Mouse (Mus musculus): ENCODE results near the gene Xirp1. TPM values are rescaled to one million over a fixed set of nuclear protein-coding genes. Genes with fewer than 3 reads are reported as not detected.

The Xirp1 gene
- polyA plus RNA-seq, 1 experiment from 2014 or later, result 0.22 TPM

DNA sequence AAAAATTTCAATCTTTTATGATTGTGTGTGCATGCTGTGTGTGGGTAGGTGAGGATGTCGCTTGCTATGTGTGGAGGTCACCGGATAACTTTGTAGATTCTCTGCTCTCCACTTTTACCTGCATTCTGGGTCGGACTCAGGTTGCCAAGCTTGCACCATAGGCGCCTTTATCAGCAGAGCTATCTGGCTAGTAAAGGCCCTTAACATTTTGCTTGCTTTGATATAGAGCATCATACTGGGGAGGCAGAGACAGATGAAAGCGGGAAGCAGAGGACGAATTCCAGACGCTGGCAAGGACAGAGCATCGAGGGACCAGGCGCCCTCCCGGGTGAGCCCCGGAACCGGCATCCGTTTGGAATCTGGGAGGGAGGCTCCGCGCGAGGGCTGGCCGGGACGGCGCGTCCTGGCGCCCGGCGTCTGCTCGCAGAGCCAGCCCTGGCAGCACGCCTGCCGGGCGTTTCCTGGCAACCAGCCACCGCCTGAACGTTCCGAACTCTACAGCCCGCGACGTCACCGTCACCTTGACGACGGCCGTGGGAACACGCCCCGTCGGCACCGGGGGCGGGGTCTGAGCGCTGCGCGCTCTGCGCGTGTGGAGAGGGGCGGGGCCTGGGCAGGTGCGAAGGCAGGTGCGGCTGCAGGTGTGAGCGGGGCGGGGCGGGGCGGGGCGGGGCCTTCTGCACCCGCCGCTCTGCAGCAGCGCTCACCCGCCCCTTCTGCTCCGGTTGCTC is 12.5 kb downstream of the Xirp1 start:
- peak overlapping the region; percentile 61 for H3K27ac ChIP-seq (ENCODE audit: low read length)
- H3K4me2 ChIP-seq (replicated peaks; ENCODE audit: low read depth, low read length), result peak overlapping the region; percentile 94
- 0 out of 2 replicates have a peak, but pooled peaks cover 3% of the 10 kb centered on the region for H3K27me3 ChIP-seq (ENCODE audit: insufficient read depth, low read length)
- H3K9me3 ChIP-seq (ENCODE audit: low read length), result peaks cover 6% of the 10 kb centered on the region
- no peaks in the 10 kb centered on the region for H3K36me3 ChIP-seq (ENCODE audit: insufficient read depth, low read length)
- peaks cover 11% of the 10 kb centered on the region; the same call in 1 of the 2 replicates for H3K4me1 ChIP-seq (ENCODE audit: insufficient read depth, low read length)
- 2% methylated on average over 56 of the region's 60 CpGs for WGBS
- ATAC-seq (ENCODE audit: low FRiP score, low TSS enrichment), result peak; percentile 92
- peak overlapping the region; percentile 43 for H3K9ac ChIP-seq (replicated peaks; ENCODE audit: low read length)
- H3K4me3 ChIP-seq (ENCODE audit: low read length), result peak overlapping the region; percentile 48

DNA sequence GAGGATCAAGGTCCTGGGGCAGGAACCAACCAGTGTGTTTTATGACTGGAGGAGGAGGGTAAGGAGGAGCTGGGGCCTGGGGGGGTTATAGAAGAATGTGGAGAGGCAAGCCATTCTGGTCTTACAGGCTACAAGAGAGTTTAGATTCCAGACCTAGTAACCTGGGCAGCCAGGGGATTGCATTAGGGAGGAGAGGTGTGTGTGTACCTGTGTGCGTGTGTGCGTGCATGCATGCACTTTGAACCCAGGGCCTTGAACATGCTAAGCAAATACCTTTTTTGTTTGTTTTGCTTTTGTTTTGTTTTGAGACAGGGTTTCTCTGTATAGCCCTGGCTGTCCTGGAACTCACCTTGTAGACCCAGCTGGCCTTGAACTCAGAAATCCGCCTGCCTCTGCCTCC is 13.5 kb downstream of the Xirp1 start:
- 86% methylated on average over 3 of the region's 3 CpGs for WGBS
- Histone ChIP-seq H3K4me2 (replicated peaks; ENCODE audit: low read depth, low read length) (no peak overlapping the region), H3K9me3 (ENCODE audit: low read length) (peaks cover 6% of the 10 kb centered on the region), H3K9ac (replicated peaks; ENCODE audit: low read length) (no peak overlapping the region), H3K27ac (ENCODE audit: low read length) (no peak overlapping the region), H3K27me3 (ENCODE audit: insufficient read depth, low read length) (0 out of 2 replicates have a peak, but pooled peaks cover 3% of the 10 kb centered on the region), H3K4me1 (ENCODE audit: insufficient read depth, low read length) (peaks cover 11% of the 10 kb centered on the region; the same call in 1 of the 2 replicates), H3K36me3 (ENCODE audit: insufficient read depth, low read length) (no peaks in the 10 kb centered on the region), H3K4me3 (ENCODE audit: low read length) (no peak overlapping the region)
- ATAC-seq (ENCODE audit: low FRiP score, low TSS enrichment), result no peak

DNA sequence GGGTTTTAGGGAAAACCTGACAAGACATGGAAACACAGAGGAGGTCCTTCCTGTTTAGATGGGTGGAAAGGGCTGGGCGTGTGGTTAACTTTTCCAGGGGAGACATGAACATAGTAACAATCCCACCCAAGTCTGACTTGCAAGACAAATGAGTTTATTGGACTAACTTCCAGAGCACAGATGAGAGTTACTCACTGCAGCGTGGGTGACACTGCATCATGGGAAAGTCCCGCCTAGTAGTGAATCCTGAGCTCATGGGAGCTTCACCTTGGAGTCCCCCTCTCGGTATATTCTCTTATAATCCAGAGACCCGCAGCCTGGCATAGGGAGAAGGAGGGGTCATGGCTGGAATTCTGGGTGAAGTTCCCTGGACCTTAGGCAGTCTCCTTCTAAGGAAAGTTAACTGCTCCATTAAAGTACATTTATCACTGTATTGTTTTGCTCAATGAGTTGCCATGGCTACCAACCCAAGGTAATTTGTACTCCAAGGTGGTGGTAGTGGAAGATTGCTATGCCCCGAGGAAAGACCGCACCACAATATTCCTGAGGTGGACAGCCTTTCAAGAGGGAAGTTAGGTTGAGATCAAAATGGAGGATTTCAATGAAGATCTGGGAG is 14.1 kb downstream of the Xirp1 start:
- WGBS, result 74% methylated on average over 7 of the region's 7 CpGs
- H3K9me3 ChIP-seq (ENCODE audit: low read length), result peaks cover 6% of the 10 kb centered on the region
- peaks cover 11% of the 10 kb centered on the region; the same call in 1 of the 2 replicates for H3K4me1 ChIP-seq (ENCODE audit: insufficient read depth, low read length)
- H3K27me3 ChIP-seq (ENCODE audit: insufficient read depth, low read length), result 0 out of 2 replicates have a peak, but pooled peaks cover 3% of the 10 kb centered on the region
- ATAC-seq (ENCODE audit: low FRiP score, low TSS enrichment), result no peak
- no peak overlapping the region for H3K4me2 ChIP-seq (replicated peaks; ENCODE audit: low read depth, low read length)
- H3K36me3 ChIP-seq (ENCODE audit: insufficient read depth, low read length), result no peaks in the 10 kb centered on the region
- H3K4me3 ChIP-seq (ENCODE audit: low read length), result no peak overlapping the region
- H3K27ac ChIP-seq (ENCODE audit: low read length), result no peak overlapping the region
- H3K9ac ChIP-seq (replicated peaks; ENCODE audit: low read length), result no peak overlapping the region

DNA sequence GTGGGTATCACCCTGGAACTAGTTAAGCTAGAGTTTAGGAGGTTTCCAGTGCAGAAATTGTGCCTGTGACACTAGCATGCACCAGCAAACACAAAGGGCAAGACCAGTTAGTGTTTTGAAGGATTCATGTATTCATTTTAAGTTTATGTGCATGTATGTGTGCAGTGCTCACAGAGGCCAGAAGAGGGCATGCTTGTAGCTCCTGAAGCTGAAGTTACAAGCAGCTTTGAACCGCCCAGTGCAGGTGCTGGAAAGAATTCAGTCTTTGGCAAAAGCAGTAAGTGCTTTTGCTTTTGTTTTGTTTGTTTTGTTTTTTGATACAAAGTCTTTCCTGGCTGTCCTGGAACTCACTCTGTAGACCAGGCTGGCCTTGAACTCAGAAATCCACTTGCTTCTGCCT is 15.6 kb downstream of the Xirp1 start:
- peaks cover 6% of the 10 kb centered on the region for H3K9me3 ChIP-seq (ENCODE audit: low read length)
- H3K27ac ChIP-seq (ENCODE audit: low read length), result no peak overlapping the region
- ATAC-seq (ENCODE audit: low FRiP score, low TSS enrichment), result no peak
- no peak overlapping the region for H3K4me2 ChIP-seq (replicated peaks; ENCODE audit: low read depth, low read length)
- no peak overlapping the region for H3K4me3 ChIP-seq (ENCODE audit: low read length)
- no peak overlapping the region for H3K9ac ChIP-seq (replicated peaks; ENCODE audit: low read length)
- H3K36me3 ChIP-seq (ENCODE audit: insufficient read depth, low read length), result no peaks in the 10 kb centered on the region
- peaks cover 11% of the 10 kb centered on the region; the same call in 1 of the 2 replicates for H3K4me1 ChIP-seq (ENCODE audit: insufficient read depth, low read length)
- WGBS, result 93% methylated on average over 1 of the region's 1 CpGs
- 0 out of 2 replicates have a peak, but pooled peaks cover 3% of the 10 kb centered on the region for H3K27me3 ChIP-seq (ENCODE audit: insufficient read depth, low read length)

DNA sequence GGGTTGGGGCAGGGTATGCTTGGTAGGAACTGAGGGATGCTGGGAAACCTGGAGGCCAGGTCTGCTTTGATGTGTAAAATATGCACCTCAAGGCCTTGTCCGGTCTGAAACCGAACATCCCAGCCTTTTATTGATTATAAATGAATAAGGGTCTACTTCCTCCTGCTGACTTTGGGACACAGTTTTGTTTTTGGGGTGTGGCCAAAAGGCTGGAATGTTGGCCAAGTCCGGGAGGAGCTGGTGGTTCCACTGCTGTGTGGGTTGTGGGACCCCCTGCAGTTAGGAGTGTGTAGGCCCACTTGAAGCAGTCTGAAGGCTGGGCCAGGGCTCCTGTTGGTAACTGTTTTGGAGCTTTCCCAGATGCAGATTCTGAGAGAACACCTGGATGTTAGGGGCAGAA is 17.5 kb downstream of the Xirp1 start:
- H3K4me1 ChIP-seq (ENCODE audit: insufficient read depth, low read length), result peaks cover 12% of the 10 kb centered on the region; the same call in 1 of the 2 replicates
- no peak overlapping the region for H3K4me3 ChIP-seq (ENCODE audit: low read length)
- 62% methylated on average over 3 of the region's 3 CpGs for WGBS
- peaks cover 6% of the 10 kb centered on the region for H3K9me3 ChIP-seq (ENCODE audit: low read length)
- no peak overlapping the region for H3K9ac ChIP-seq (replicated peaks; ENCODE audit: low read length)
- no peaks in the 10 kb centered on the region for H3K36me3 ChIP-seq (ENCODE audit: insufficient read depth, low read length)
- H3K27ac ChIP-seq (ENCODE audit: low read length), result no peak overlapping the region
- ATAC-seq (ENCODE audit: low FRiP score, low TSS enrichment), result no peak
- no peak overlapping the region for H3K4me2 ChIP-seq (replicated peaks; ENCODE audit: low read depth, low read length)
- H3K27me3 ChIP-seq (ENCODE audit: insufficient read depth, low read length), result no peaks in the 10 kb centered on the region

DNA sequence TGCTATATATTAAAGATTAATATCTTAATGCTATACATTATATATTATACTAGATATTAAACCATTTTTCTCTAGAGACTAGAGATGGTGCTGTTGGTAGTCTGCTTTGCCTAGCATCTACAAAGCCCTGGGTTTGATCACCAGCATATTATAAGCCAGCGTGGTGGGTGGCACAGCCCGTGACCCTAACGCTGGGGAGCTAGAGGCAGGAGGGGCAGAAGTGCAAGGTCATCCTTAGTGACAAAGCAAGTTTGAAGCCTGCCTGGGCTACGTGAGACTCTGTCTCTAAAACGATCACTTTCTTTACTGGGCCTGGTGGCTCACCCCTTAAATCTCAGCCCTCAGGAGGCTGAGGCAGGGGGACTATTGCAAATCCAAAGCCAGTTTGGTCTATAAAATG is 20.5 kb downstream of the Xirp1 start:
- H3K9ac ChIP-seq (replicated peaks; ENCODE audit: low read length), result no peak overlapping the region
- peaks cover 4% of the 10 kb centered on the region for H3K9me3 ChIP-seq (ENCODE audit: low read length)
- H3K36me3 ChIP-seq (ENCODE audit: insufficient read depth, low read length), result no peaks in the 10 kb centered on the region
- ATAC-seq (ENCODE audit: low FRiP score, low TSS enrichment), result no peak
- WGBS, result 85% methylated on average over 5 of the region's 5 CpGs
- H3K4me1 ChIP-seq (ENCODE audit: insufficient read depth, low read length), result peaks cover 10% of the 10 kb centered on the region; the same call in 1 of the 2 replicates
- no peaks in the 10 kb centered on the region for H3K27me3 ChIP-seq (ENCODE audit: insufficient read depth, low read length)
- no peak overlapping the region for H3K4me3 ChIP-seq (ENCODE audit: low read length)
- H3K27ac ChIP-seq (ENCODE audit: low read length), result no peak overlapping the region
- no peak overlapping the region for H3K4me2 ChIP-seq (replicated peaks; ENCODE audit: low read depth, low read length)

DNA sequence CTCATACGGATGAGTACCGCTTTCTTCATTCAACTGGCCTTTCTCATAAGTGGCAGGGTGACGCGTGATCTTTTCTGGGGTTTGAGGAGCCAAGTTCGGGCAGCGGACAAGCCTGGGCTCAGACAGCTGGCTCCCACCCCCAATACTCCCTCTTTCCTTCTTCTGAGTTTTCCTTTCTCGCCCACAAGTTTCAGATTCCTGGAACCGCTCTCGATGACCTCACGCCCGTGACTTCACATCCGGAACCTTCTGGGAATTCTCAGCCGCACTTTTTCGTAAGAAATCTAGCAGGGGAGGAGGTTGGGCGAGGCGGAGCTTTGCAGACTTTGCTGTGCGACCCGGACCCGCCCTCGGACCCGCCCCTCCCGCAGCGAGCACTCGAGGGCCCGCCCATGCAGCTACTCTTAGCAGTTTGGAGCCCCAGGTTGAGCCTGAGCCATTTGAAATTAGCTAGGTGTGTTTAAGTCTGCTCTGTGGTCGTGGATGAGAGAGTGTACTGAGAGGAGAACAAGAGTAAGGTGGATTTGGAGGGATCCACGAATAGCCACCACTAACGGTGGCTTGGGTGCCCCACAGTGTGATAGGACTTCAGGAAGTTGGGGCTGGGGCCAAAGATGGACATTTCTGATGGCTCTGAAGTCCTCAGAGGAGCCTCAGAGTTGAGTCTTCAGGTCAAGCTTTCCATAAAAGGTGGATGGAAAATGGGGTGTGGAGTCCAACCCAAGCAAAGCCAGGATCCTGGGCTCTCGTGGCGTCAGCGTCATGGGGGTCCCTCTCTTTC is 21.3 kb downstream of the Xirp1 start:
- Histone ChIP-seq H3K9me3 (ENCODE audit: low read length) (no peaks in the 10 kb centered on the region), H3K4me1 (ENCODE audit: insufficient read depth, low read length) (peaks cover 10% of the 10 kb centered on the region; the same call in 1 of the 2 replicates), H3K4me3 (ENCODE audit: low read length) (peak overlapping the region; percentile 48), H3K36me3 (ENCODE audit: insufficient read depth, low read length) (no peaks in the 10 kb centered on the region), H3K9ac (replicated peaks; ENCODE audit: low read length) (peak overlapping the region; percentile 74), H3K27me3 (ENCODE audit: insufficient read depth, low read length) (no peaks in the 10 kb centered on the region), H3K27ac (ENCODE audit: low read length) (peak overlapping the region; percentile 87), H3K4me2 (replicated peaks; ENCODE audit: low read depth, low read length) (peak overlapping the region; percentile 78)
- WGBS, result 10% methylated on average over 31 of the region's 31 CpGs
- peak; percentile 95 for ATAC-seq (ENCODE audit: low FRiP score, low TSS enrichment)

DNA sequence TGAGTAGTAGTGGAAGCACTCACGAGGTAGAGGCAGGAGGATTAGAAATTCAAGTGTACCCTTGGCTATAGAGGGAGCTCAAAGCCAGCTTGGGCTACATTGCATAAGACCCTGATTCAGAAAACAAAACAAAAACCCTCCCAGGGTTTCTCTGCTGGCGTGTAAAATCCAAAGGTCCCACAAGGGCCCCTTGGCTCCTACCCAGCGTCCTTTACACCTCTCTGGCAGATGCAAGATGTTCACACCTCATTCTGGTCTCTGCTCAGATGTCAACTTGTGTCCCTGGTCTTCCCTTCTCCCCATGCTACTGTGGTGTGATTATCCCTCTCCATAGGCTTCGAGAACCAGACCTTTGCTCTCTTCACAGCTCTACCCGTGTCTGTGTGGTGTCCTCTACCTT is 22.6 kb downstream of the Xirp1 start:
- 79% methylated on average over 5 of the region's 5 CpGs for WGBS
- ATAC-seq (ENCODE audit: low FRiP score, low TSS enrichment), result no peak
- Histone ChIP-seq H3K27ac (ENCODE audit: low read length) (no peak overlapping the region), H3K36me3 (ENCODE audit: insufficient read depth, low read length) (no peaks in the 10 kb centered on the region), H3K9ac (replicated peaks; ENCODE audit: low read length) (no peak overlapping the region), H3K4me1 (ENCODE audit: insufficient read depth, low read length) (peaks cover 10% of the 10 kb centered on the region; the same call in 1 of the 2 replicates), H3K27me3 (ENCODE audit: insufficient read depth, low read length) (no peaks in the 10 kb centered on the region), H3K4me3 (ENCODE audit: low read length) (no peak overlapping the region), H3K9me3 (ENCODE audit: low read length) (no peaks in the 10 kb centered on the region), H3K4me2 (replicated peaks; ENCODE audit: low read depth, low read length) (no peak overlapping the region)

DNA sequence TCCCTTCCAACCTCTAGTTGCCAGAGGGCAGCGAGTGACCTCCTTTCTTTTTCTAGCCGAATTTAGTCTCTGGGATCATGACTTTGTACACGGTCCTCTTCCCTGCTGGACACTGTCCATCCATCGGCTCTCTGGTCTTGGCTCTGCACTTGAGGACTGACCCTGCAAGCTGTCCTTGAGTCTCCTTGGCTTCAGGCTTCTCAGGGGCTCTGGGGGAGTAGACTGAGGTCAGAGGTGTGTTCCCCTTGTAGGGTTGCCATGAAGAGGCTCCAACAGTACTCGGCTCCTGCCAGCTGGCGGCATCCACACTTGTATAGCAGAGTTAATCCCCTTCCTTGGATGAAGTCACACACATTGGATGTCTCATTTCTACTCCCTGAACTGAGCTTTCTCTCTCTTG is 23.8 kb downstream of the Xirp1 start:
- Histone ChIP-seq H3K4me1 (ENCODE audit: insufficient read depth, low read length) (peaks cover 10% of the 10 kb centered on the region; the same call in 1 of the 2 replicates), H3K4me2 (replicated peaks; ENCODE audit: low read depth, low read length) (no peak overlapping the region), H3K36me3 (ENCODE audit: insufficient read depth, low read length) (no peaks in the 10 kb centered on the region), H3K9me3 (ENCODE audit: low read length) (no peaks in the 10 kb centered on the region), H3K9ac (replicated peaks; ENCODE audit: low read length) (no peak overlapping the region), H3K27ac (ENCODE audit: low read length) (no peak overlapping the region), H3K27me3 (ENCODE audit: insufficient read depth, low read length) (no peaks in the 10 kb centered on the region), H3K4me3 (ENCODE audit: low read length) (no peak overlapping the region)
- WGBS, result 66% methylated on average over 6 of the region's 6 CpGs
- ATAC-seq (ENCODE audit: low FRiP score, low TSS enrichment), result no peak

All from kidney, embryonic 16.5 days (tissue).